Mouse (Mus musculus) small intestine, adult 2 months (tissue): ENCODE results near the gene Kif5a.

Source experiments
- CTCF ChIP-seq: fragments of 200-500 bp; IDR thresholded peaks from 2 replicates; pipeline ENCODE4 v1.5.1; 2012; ENCODE audit warnings: low read depth, mild to moderate bottlenecking, control low read depth, inconsistent platforms, low read length, moderate library complexity, mixed read lengths; ENCODE audit not compliant: insufficient replicate concordance, insufficient read length; ENCODE audit errors: extremely low read depth
- POLR2A ChIP-seq: fragments of 200-500 bp; IDR thresholded peaks from 2 replicates; pipeline ENCODE4 v1.6.1; 2012; ENCODE audit warnings: low read depth, mild to moderate bottlenecking, control low read depth, inconsistent platforms, low read length, moderate library complexity

- no peak for TF ChIP-seq CTCF
- no peak for TF ChIP-seq POLR2A
Observed at GRCm38 (mm10) chr10:127182624-127183023, 80.5 kb downstream of the Kif5a start.
